Mouse (Mus musculus): ENCODE results near the gene Olfr325.
"Not testable (repeated sequence)": the region's sequence is repeated elsewhere in the genome, so short reads cannot be mapped to it uniquely, and the experiment has no call there.

The Olfr325 gene

GRCm38 (mm10) chr11:58577430-58577829, at the start of gene Olfr325:
TSS of gene Olfr325 (plus strand) at chr11:58577730.
- DNase-seq (ENCODE audit: low spot score), result no peak

DNA sequence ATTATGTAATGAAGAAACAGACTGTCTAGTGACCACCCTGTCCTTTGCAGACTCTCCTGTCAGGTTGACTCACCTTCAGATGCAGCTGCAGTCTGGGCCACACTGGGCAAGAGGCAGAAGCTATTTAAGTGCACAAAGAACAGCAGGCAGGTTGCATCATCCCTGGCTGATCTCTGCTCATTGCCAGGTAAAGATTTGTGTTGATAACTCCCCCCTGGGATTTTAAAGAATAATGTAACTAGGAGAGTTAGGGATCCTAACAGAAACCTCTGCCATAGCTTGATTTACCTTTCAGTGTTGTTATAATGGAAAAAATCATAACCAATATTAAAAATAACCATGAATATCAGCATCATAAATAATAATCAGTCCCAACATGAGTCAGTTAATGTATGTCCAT, 42.8 kb upstream of the Olfr325 start, which contains the start of gene Olfr330:
TSS of gene Olfr330 (minus strand) at position 101 of the 400 bp plus-strand sequence.
- DNase-seq (ENCODE audit: low spot score), result not testable (repeated sequence)

GRCm38 (mm10) chr11:58546322-58546721, 31.2 kb upstream of the Olfr325 start, which contains the start of gene Olfr329-ps:
TSS of gene Olfr329-ps (minus strand) at chr11:58546422.
- DNase-seq (ENCODE audit: low spot score), result no peak

DNA sequence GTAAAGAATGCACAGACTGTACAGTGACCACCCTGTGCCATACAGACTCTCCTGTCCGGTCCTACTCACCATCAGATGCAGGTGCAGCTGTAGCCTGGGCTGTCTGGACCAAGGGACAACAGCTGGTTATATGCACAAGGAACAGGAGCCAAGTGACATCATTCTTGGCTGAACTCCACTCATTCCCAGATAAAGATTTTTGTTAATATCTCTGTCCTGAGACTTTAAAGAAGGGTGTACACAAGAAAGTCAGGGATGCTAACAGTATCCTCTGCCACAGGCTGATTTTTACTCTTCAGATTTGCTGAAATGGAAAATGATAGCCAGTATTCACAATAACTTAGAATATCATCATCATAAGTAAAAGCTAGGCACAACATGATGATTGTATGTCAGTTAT, 22.0 kb upstream of the Olfr325 start, which contains the start of gene Olfr328:
TSS of gene Olfr328 (minus strand) at position 101 of the 400 bp plus-strand sequence.
- no peak for DNase-seq (ENCODE audit: low spot score)

GRCm38 (mm10) chr11:58570405-58570804, 7.1 kb upstream of the Olfr325 start, which contains the start of gene Olfr224:
TSS of gene Olfr224 (minus strand) at chr11:58570553.
- no peak for DNase-seq (ENCODE audit: low spot score)

DNA sequence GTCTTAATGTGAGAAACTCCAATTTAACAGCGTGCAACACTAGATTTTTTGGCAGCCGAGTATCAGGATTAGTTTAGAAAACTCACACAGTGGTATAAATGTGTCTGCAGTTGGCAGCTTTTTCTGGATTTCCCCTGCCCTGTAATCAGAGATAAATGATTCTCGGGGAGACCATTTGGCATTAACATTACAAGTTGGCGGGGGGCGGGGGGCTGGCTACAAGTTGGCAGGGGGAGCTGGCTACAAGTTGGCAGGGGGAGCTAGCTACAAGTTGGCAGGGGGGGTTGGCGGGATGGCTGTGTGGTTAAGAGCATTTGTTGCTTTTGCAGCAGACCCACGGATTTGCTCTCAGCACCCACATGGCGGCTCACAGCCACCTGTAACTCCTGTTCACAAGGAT, 1.1 kb downstream of the Olfr325 start:
- DNase-seq (ENCODE audit: low spot score), result no peak

DNA sequence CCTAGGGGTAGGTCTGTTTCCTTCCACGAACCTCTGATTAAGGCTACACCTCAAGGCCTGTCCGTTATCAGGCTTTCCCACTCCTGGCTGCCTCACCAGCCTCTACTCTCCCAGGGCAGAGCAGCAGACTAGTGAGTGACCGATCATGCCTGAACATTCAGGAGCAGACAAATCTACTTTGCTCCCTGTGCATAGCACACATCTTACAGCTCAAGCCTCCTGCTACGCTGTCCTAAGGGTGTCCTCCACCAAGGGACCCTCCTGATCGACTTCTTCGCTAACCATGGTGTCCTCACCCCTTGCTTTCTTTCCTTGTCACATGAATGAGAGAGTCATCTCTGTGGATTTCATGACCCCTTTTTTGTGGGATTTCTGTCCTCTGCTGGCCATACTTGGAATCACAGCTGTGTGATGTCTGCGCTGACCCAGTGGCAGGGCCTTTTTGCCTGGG, 10.4 kb downstream of the Olfr325 start:
- peak; percentile 60 for DNase-seq (ENCODE audit: low spot score)

GRCm38 (mm10) chr11:58588620-58589250, 11.2 kb downstream of the Olfr325 start:
- no peak for DNase-seq (ENCODE audit: low spot score)

DNA sequence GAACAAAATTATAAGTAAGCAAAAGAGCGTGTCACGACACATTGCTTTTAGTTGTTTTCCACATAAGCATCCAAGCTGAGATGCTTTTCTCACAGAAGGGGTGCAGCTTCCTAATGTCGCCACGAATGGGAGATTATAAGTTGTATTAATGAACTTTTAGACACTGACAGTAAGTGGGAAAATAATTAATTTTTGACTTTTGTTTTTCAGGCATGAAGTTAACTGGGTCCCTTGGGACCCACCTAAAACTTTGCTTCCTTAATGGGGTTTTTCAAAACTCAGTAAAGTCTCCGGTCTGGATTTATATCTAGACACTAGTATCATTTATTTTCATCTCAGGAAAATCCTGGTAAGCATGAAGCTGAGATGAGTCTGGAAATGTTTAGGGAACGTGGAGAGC, 17.3 kb downstream of the Olfr325 start, which contains the start of gene Olfr324:
TSS of gene Olfr324 (plus strand) at position 301 of the 400 bp plus-strand sequence.
- no peak for DNase-seq (ENCODE audit: low spot score)

DNA sequence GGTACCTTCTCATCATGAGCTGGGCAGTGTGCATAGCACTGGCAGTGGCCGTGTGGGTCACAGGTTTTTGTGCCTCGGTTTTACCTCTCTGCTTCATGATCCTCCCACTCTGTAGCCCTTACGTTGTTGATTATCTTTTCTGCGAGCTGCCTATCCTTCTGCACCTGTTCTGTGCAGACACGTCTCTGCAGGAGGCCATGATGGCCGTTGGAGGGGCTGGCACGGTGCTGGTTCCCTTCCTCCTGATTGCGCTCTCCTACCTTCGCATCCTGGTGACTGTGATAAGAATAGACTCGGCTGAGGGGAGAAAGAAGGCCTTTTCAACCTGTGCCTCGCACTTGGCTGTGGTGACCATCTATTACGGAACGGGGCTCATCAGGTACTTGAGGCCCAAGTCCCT, 20.3 kb downstream of the Olfr325 start:
- DNase-seq (ENCODE audit: low spot score), result no peak

GRCm38 (mm10) chr11:58602062-58602461, 24.5 kb downstream of the Olfr325 start:
- no peak for DNase-seq (ENCODE audit: low spot score)

GRCm38 (mm10) chr11:58602800-58603560, 25.4 kb downstream of the Olfr325 start:
- no peak for DNase-seq (ENCODE audit: low spot score)

DNA sequence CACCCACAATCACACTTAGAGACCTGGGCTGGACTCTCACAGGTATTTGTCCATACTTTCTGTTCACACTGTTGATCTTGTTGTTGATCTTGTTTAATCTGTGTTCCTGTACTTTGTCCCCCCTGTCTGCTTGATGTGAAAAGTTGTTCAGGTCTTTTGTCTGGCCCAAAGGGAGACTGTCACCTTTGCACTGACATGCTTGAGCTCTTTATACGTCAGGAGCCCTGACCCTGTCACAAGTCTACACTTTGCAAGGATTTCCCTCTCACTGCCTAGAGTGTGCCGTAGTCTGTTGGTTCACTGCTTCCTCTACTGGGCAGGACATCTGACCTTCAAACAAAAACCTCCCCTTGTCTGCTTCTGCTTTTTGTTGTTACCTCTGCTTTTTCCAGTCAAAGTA, 27.2 kb downstream of the Olfr325 start:
- DNase-seq (ENCODE audit: low spot score), result no peak

GRCm38 (mm10) chr11:58605228-58605627, 27.7 kb downstream of the Olfr325 start:
- no peak for DNase-seq (ENCODE audit: low spot score)

GRCm38 (mm10) chr11:58606177-58606919, 28.8 kb downstream of the Olfr325 start:
- DNase-seq (ENCODE audit: low spot score), result no peak

DNA sequence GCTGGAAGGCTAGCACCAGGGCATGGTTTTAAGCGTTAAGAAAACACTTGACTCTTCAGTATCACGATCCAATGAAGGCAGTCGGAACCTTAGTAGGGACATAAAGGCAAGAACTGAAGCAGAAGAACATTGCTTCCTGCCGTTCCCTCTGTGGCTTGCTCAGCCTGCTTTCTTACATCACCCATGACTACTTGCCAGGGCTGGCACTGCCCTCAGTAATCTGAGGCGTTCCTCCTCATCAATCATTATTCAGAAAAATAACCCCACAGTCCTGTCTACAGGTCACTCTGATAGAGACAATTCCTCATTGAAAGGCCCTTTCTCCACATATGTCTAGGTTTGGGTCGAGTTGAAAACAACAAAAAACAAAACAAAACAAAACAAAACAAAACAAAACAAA, 29.5 kb downstream of the Olfr325 start:
- no peak for DNase-seq (ENCODE audit: low spot score)

- no peak for DNase-seq (ENCODE audit: low spot score)
Observed at GRCm38 (mm10) chr11:58613359-58613758, 35.8 kb downstream of the Olfr325 start.

- DNase-seq (ENCODE audit: low spot score), result no peak
Observed at GRCm38 (mm10) chr11:58614526-58614925, 37.0 kb downstream of the Olfr325 start.

GRCm38 (mm10) chr11:58615975-58616374, 38.4 kb downstream of the Olfr325 start, which contains the start of gene 2210407C18Rik:
TSS of gene 2210407C18Rik (minus strand) at chr11:58616075.
- no peak for DNase-seq (ENCODE audit: low spot score)

DNA sequence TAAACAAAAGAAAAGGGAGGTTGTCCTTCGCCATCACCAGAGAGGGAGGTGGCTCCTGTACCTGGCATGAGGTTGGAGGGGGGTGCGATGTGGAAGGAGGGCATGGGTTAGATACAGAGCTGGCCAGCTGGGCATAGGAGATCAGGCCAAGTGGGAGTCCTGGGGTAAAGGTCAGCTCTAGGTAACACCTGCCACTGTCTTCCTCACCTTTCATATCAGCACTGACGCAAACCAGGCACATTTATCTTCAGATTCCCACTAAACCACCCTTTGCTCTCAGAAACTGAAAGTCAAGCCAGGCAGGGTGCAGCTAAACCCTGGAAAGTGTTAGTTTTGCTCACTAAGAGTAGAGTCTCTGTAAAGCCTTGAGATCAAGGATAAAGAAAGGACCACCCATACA, 40.8 kb downstream of the Olfr325 start:
- no peak for DNase-seq (ENCODE audit: low spot score)

DNA sequence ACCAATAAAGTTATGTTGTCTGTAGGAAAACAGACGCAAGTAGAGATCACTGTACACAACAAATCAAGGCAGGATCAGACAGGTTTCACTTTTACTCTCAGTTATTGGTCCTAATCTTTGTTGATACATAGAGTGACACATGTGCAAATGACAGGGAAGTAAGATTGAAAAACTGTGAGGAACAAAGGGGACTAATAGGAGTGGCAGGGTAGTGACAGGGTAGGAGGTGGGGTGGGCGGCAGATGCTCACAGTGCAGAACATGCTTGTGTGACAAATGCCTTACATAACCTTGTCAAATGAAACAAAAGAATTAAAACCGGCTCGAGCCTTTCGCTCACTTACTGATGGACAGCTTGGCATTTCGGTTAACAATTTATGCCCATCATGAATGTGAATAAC, 41.3 kb downstream of the Olfr325 start:
- no peak for DNase-seq (ENCODE audit: low spot score)

- no peak for DNase-seq (ENCODE audit: low spot score)
Observed at GRCm38 (mm10) chr11:58626146-58626545, 48.6 kb downstream of the Olfr325 start.

All from spleen, adult 12 weeks (tissue).